Mouse (Mus musculus) hindbrain, embryonic 14.5 days (tissue): ENCODE results near the gene Gm10644. TPM values are rescaled to one million over a fixed set of nuclear protein-coding genes. Genes with fewer than 3 reads are reported as not detected.

ENCODE experiments used
- ATAC-seq: fragments of 200-750 bp; cut with Nextera tagmentation; 2 replicates; pipeline ENCODE4 v1.8.0; 2017; ENCODE audit warnings: moderate number of reproducible peaks, mild to moderate bottlenecking, moderate TSS enrichment, moderate library complexity; ENCODE audit not compliant: low FRiP score
- DNase-seq: peaks from one replicate; pipeline ENCODE4 v3.0.0-alpha.2; 2015; ENCODE audit warnings: low spot score
- H3K27ac ChIP-seq: fragments of 300-500 bp; sonication (generic); 2 replicates; pipeline ENCODE4 v1.5.1; 2014; ENCODE audit warnings: mild to moderate bottlenecking, moderate library complexity
- H3K27me3 ChIP-seq: fragments of 300-500 bp; sonication (generic); 2 replicates; pipeline ENCODE4 v1.6.1; 2014; ENCODE audit warnings: mild to moderate bottlenecking, low read length, mixed read lengths; ENCODE audit not compliant: control insufficient read depth, insufficient read depth
- H3K36me3 ChIP-seq: fragments of 300-500 bp; sonication (generic); replicated peaks from 2 replicates; pipeline ENCODE4 v1.6.1; 2014; ENCODE audit not compliant: control insufficient read depth, insufficient read depth
- H3K4me1 ChIP-seq: fragments of 300-500 bp; sonication (generic); replicated peaks from 2 replicates; pipeline ENCODE4 v1.6.1; 2014; ENCODE audit warnings: antibody characterized with exemption, low read length, mixed read lengths; ENCODE audit not compliant: control insufficient read depth, insufficient read depth
- H3K4me2 ChIP-seq: fragments of 300-500 bp; sonication (generic); replicated peaks from 2 replicates; pipeline ENCODE4 v1.6.1; 2014; ENCODE audit warnings: mild to moderate bottlenecking, moderate library complexity
- H3K4me3 ChIP-seq: fragments of 300-500 bp; sonication (generic); replicated peaks from 2 replicates; pipeline ENCODE4 v1.5.1; 2014; ENCODE audit warnings: mild to moderate bottlenecking, low read length
- H3K9ac ChIP-seq: fragments of 300-500 bp; sonication (generic); 2 replicates; pipeline ENCODE4 v1.6.1; 2014
- H3K9me3 ChIP-seq: fragments of 300-500 bp; sonication (generic); 2 replicates; pipeline ENCODE4 v1.6.1; 2016; ENCODE audit warnings: low read length; ENCODE audit not compliant: control insufficient read depth
- WGBS: fragments of 180-500 bp; shearing (Covaris S2); extraction: QIAGEN DNeasy Blood & Tissue Kit; methylation state at CpG from one replicate; pipeline ENCODE4 v1.1.7; 2014; 5-methylcytosine and 5-hydroxymethylcytosine counted together
- polyA plus RNA-seq: library from polyadenylated mRNA; unstranded; fragments of >200 nt; fragmentation: Nextera tagmentation; extraction: Ambion mirVana; gene quantifications from 2 replicates; pipeline ENCODE4 v1.2.1, GENCODE M21; 2014

Gm10644 gene
- 0.76 and 1.1 TPM in 2 replicates for polyA plus RNA-seq

- peak within 1 kb of the TSS; percentile 45 for H3K9ac ChIP-seq
- H3K4me3 ChIP-seq: peak within 1 kb of the TSS; percentile 45
- H3K36me3 ChIP-seq: no peaks in the 10 kb centered on the region
- peak within 1 kb of the TSS; percentile 91 for H3K4me2 ChIP-seq
- ATAC-seq (peak; percentile 99), DNase-seq (peak; percentile 99)
- WGBS: under 1% methylated on average over 75 of the region's 75 CpGs
- 0 out of 2 replicates have a peak within 1 kb of the TSS, but pooled peaks have one; percentile 1 for H3K27ac ChIP-seq
- H3K4me1 ChIP-seq: peaks cover 6% of the 10 kb centered on the region; the same call in 1 of the 2 replicates
- H3K27me3 ChIP-seq: no peaks in the 10 kb centered on the region
- H3K9me3 ChIP-seq: no peaks in the 10 kb centered on the region
Observed at GRCm38 (mm10) chr8:83955106-83955957, at the start of gene Gm10644, which contains the start of gene Asf1b. TSS of gene Gm10644 (minus strand) at chr8:83955205. TSS of gene Asf1b (plus strand) at chr8:83955507.

GRCm38 (mm10) chr8:84004533-84005201 is 49.7 kb upstream of the Gm10644 start:
- Histone ChIP-seq H3K9me3 (no peaks in the 10 kb centered on the region), H3K27me3 (peaks cover 16% of the 10 kb centered on the region), H3K9ac (peak overlapping the region; percentile 64), H3K4me2 (peak overlapping the region; percentile 83), H3K27ac (peak overlapping the region; percentile 52), H3K4me3 (peak overlapping the region; percentile 44), H3K4me1 (peaks cover 14% of the 10 kb centered on the region), H3K36me3 (peaks cover 11% of the 10 kb centered on the region; the same call in 1 of the 2 replicates)
- DNase-seq: peak; percentile 90
- WGBS: under 1% methylated on average over 30 of the region's 30 CpGs
- peak; percentile 84 for ATAC-seq

GRCm38 (mm10) chr8:84003612-84004246 is 48.7 kb upstream of the Gm10644 start:
- Histone ChIP-seq H3K36me3 (peaks cover 16% of the 10 kb centered on the region), H3K4me2 (peak overlapping the region; percentile 83), H3K27me3 (peaks cover 16% of the 10 kb centered on the region), H3K4me3 (peak overlapping the region; percentile 44), H3K9ac (peak overlapping the region; percentile 64; the same call in 1 of the 2 replicates), H3K27ac (no peak overlapping the region), H3K4me1 (peaks cover 23% of the 10 kb centered on the region), H3K9me3 (no peaks in the 10 kb centered on the region)
- 75% methylated on average over 6 of the region's 6 CpGs for WGBS
- DNase-seq (no peak), ATAC-seq (no peak)

GRCm38 (mm10) chr8:84002957-84003611 is 48.1 kb upstream of the Gm10644 start:
- H3K9ac ChIP-seq: no peak overlapping the region
- H3K4me3 ChIP-seq: no peak overlapping the region
- WGBS: 53% methylated on average over 12 of the region's 12 CpGs
- peaks cover 16% of the 10 kb centered on the region for H3K36me3 ChIP-seq
- no peaks in the 10 kb centered on the region for H3K9me3 ChIP-seq
- peaks cover 27% of the 10 kb centered on the region for H3K4me1 ChIP-seq
- DNase-seq (no peak), ATAC-seq (no peak)
- H3K27ac ChIP-seq: no peak overlapping the region
- H3K4me2 ChIP-seq: no peak overlapping the region
- peaks cover 16% of the 10 kb centered on the region for H3K27me3 ChIP-seq

GRCm38 (mm10) chr8:84001281-84002000 is 46.4 kb upstream of the Gm10644 start, which contains the start of gene 1700067K01Rik:
TSS of gene 1700067K01Rik (plus strand) at chr8:84001502.
- H3K27me3 ChIP-seq: peaks cover 16% of the 10 kb centered on the region
- H3K4me3 ChIP-seq: no peak within 1 kb of the TSS
- DNase-seq (no peak), ATAC-seq (no peak)
- peaks cover 29% of the 10 kb centered on the region for H3K4me1 ChIP-seq
- peaks cover 16% of the 10 kb centered on the region for H3K36me3 ChIP-seq
- no peaks in the 10 kb centered on the region for H3K9me3 ChIP-seq
- H3K9ac ChIP-seq: 0 out of 2 replicates have a peak within 1 kb of the TSS, but pooled peaks have one; percentile 11
- no peak within 1 kb of the TSS for H3K27ac ChIP-seq
- WGBS: 15% methylated on average over 61 of the region's 61 CpGs
- peak within 1 kb of the TSS; percentile 17; the same call in 1 of the 2 replicates for H3K4me2 ChIP-seq

GRCm38 (mm10) chr8:83999825-84000224 is 44.8 kb upstream of the Gm10644 start:
- H3K4me1 ChIP-seq: peaks cover 27% of the 10 kb centered on the region
- H3K9ac ChIP-seq: 0 out of 2 replicates have a peak overlapping the region, but pooled peaks have one; percentile 81
- H3K9me3 ChIP-seq: no peaks in the 10 kb centered on the region
- peaks cover 24% of the 10 kb centered on the region for H3K36me3 ChIP-seq
- no peak overlapping the region for H3K27ac ChIP-seq
- H3K4me3 ChIP-seq: no peak overlapping the region
- no peak overlapping the region for H3K4me2 ChIP-seq
- DNase-seq (no peak), ATAC-seq (no peak)
- 96% methylated on average over 2 of the region's 2 CpGs for WGBS
- H3K27me3 ChIP-seq: peaks cover 16% of the 10 kb centered on the region

GRCm38 (mm10) chr8:83999057-83999705 is 44.2 kb upstream of the Gm10644 start:
- 70% methylated on average over 16 of the region's 16 CpGs for WGBS
- Histone ChIP-seq H3K4me1 (peaks cover 25% of the 10 kb centered on the region), H3K4me3 (peak overlapping the region; percentile 60), H3K4me2 (peak overlapping the region; percentile 86), H3K9me3 (no peaks in the 10 kb centered on the region), H3K9ac (peak overlapping the region; percentile 81), H3K27me3 (peaks cover 16% of the 10 kb centered on the region), H3K27ac (no peak overlapping the region), H3K36me3 (peaks cover 25% of the 10 kb centered on the region)
- ATAC-seq (no peak), DNase-seq (no peak)
